Mouse (Mus musculus) lung, embryonic 16.5 days (tissue): Measurements from ENCODE around the gene Atg4a-ps. TPM values are rescaled to one million over a fixed set of nuclear protein-coding genes. Genes with fewer than 3 reads are reported as not detected.

ENCODE experiments used
- ATAC-seq: fragments of 200-750 bp; cut with Nextera tagmentation; 2 replicates; pipeline ENCODE4 v1.8.0; 2017; ENCODE audit warnings: low read depth, mild to moderate bottlenecking, moderate library complexity
- H3K27ac ChIP-seq: fragments of 300-500 bp; sonication (generic); 2 replicates; pipeline ENCODE4 v1.5.1; 2014; ENCODE audit warnings: mild to moderate bottlenecking, control low read depth, low read length
- H3K27me3 ChIP-seq: fragments of 300-500 bp; sonication (generic); 2 replicates; pipeline ENCODE4 v1.6.1; 2014; ENCODE audit warnings: low read depth, low read length, mixed read lengths; ENCODE audit not compliant: control insufficient read depth, insufficient read depth
- H3K36me3 ChIP-seq: fragments of 300-500 bp; sonication (generic); 2 replicates; pipeline ENCODE4 v1.6.1; 2014; ENCODE audit warnings: low read length; ENCODE audit not compliant: control insufficient read depth, insufficient read depth
- H3K4me1 ChIP-seq: fragments of 300-500 bp; sonication (generic); replicated peaks from 2 replicates; pipeline ENCODE4 v1.6.1; 2014; ENCODE audit warnings: low read length, mixed read lengths; ENCODE audit not compliant: control insufficient read depth, insufficient read depth
- H3K4me2 ChIP-seq: fragments of 300-500 bp; sonication (generic); 2 replicates; pipeline ENCODE4 v1.6.1; 2014; ENCODE audit warnings: low read depth, low read length, control low read depth
- H3K4me3 ChIP-seq: fragments of 300-500 bp; sonication (generic); 2 replicates; pipeline ENCODE4 v1.5.1; 2014; ENCODE audit warnings: mild to moderate bottlenecking, low read length, control low read depth
- H3K9ac ChIP-seq: fragments of 300-500 bp; sonication (generic); 2 replicates; pipeline ENCODE4 v1.6.1; 2014; ENCODE audit warnings: low read length, control low read depth
- H3K9me3 ChIP-seq: fragments of 300-500 bp; sonication (generic); 2 replicates; pipeline ENCODE4 v1.6.1; 2016; ENCODE audit warnings: low read length; ENCODE audit not compliant: control insufficient read depth
- whole genome bisulfite sequencing: fragments of 180-500 bp; shearing (Covaris S2); extraction: QIAGEN DNeasy Blood & Tissue Kit; methylation state at CpG from one replicate; pipeline ENCODE4 v1.1.7; 2014; 5-methylcytosine and 5-hydroxymethylcytosine counted together
- polyA plus RNA-seq: library from polyadenylated mRNA; unstranded; fragments of >200 nt; fragmentation: Nextera tagmentation; extraction: Ambion mirVana; gene quantifications from 2 replicates; pipeline ENCODE4 v1.2.1, GENCODE M21; 2015

Atg4a-ps gene
- polyA plus RNA-seq, 1 experiment from 2014 or later: 0.09 TPM

- 86% methylated on average over 1 of the region's 1 CpGs for WGBS
- no peak overlapping the region for H3K9ac ChIP-seq
- H3K4me2 ChIP-seq: no peak overlapping the region
- H3K9me3 ChIP-seq: no peaks in the 10 kb centered on the region
- H3K4me3 ChIP-seq: no peak overlapping the region
- H3K27ac ChIP-seq: no peak overlapping the region
- no peaks in the 10 kb centered on the region for H3K27me3 ChIP-seq
- 0 out of 2 replicates have a peak, but pooled peaks cover 10% of the 10 kb centered on the region for H3K4me1 ChIP-seq
- no peak for ATAC-seq
- H3K36me3 ChIP-seq: no peaks in the 10 kb centered on the region
These were observed 8.2 kb downstream of the Atg4a-ps start for GRCm38 (mm10) chr3:103637641-103638040.

- WGBS: 87% methylated on average over 1 of the region's 1 CpGs
- no peak overlapping the region for H3K4me3 ChIP-seq
- H3K27me3 ChIP-seq: no peaks in the 10 kb centered on the region
- H3K9me3 ChIP-seq: no peaks in the 10 kb centered on the region
- no peak overlapping the region for H3K9ac ChIP-seq
- 0 out of 2 replicates have a peak, but pooled peaks cover 10% of the 10 kb centered on the region for H3K4me1 ChIP-seq
- H3K27ac ChIP-seq: no peak overlapping the region
- H3K36me3 ChIP-seq: no peaks in the 10 kb centered on the region
- no peak for ATAC-seq
- no peak overlapping the region for H3K4me2 ChIP-seq
These were observed 11.6 kb downstream of the Atg4a-ps start for GRCm38 (mm10) chr3:103634256-103634655.

- H3K27ac ChIP-seq: no peak overlapping the region
- no peaks in the 10 kb centered on the region for H3K36me3 ChIP-seq
- no peaks in the 10 kb centered on the region for H3K9me3 ChIP-seq
- 36% methylated on average over 4 of the region's 4 CpGs for WGBS
- no peak for ATAC-seq
- no peak overlapping the region for H3K9ac ChIP-seq
- no peak overlapping the region for H3K4me3 ChIP-seq
- H3K4me1 ChIP-seq: 0 out of 2 replicates have a peak, but pooled peaks cover 10% of the 10 kb centered on the region
- H3K27me3 ChIP-seq: no peaks in the 10 kb centered on the region
- no peak overlapping the region for H3K4me2 ChIP-seq
These were observed 12.0 kb downstream of the Atg4a-ps start for GRCm38 (mm10) chr3:103633831-103634230.

- H3K4me3 ChIP-seq: no peak overlapping the region
- H3K27ac ChIP-seq: peak overlapping the region; percentile 20; the same call in 1 of the 2 replicates
- no peaks in the 10 kb centered on the region for H3K36me3 ChIP-seq
- no peak overlapping the region for H3K4me2 ChIP-seq
- H3K9me3 ChIP-seq: no peaks in the 10 kb centered on the region
- ATAC-seq: peak; percentile 66
- no peak overlapping the region for H3K9ac ChIP-seq
- H3K4me1 ChIP-seq: 0 out of 2 replicates have a peak, but pooled peaks cover 10% of the 10 kb centered on the region
- no peaks in the 10 kb centered on the region for H3K27me3 ChIP-seq
- whole genome bisulfite sequencing: 49% methylated on average over 7 of the region's 7 CpGs
These were observed 12.7 kb downstream of the Atg4a-ps start for GRCm38 (mm10) chr3:103633124-103633523.

- no peak overlapping the region for H3K4me3 ChIP-seq
- WGBS: 74% methylated on average over 3 of the region's 3 CpGs
- ATAC-seq: no peak
- H3K9me3 ChIP-seq: 0 out of 2 replicates have a peak, but pooled peaks cover 2% of the 10 kb centered on the region
- H3K9ac ChIP-seq: no peak overlapping the region
- peaks cover 12% of the 10 kb centered on the region for H3K4me1 ChIP-seq
- no peak overlapping the region for H3K27ac ChIP-seq
- H3K4me2 ChIP-seq: no peak overlapping the region
- no peaks in the 10 kb centered on the region for H3K36me3 ChIP-seq
- H3K27me3 ChIP-seq: no peaks in the 10 kb centered on the region
These were observed 18.2 kb downstream of the Atg4a-ps start for GRCm38 (mm10) chr3:103627661-103628060.

- Histone ChIP-seq H3K9me3 (0 out of 2 replicates have a peak, but pooled peaks cover 2% of the 10 kb centered on the region), H3K4me1 (peaks cover 11% of the 10 kb centered on the region), H3K27me3 (no peaks in the 10 kb centered on the region), H3K4me2 (no peak overlapping the region), H3K9ac (no peak overlapping the region), H3K36me3 (no peaks in the 10 kb centered on the region), H3K27ac (no peak overlapping the region), H3K4me3 (no peak overlapping the region)
- ATAC-seq: no peak
- WGBS: 91% methylated on average over 4 of the region's 4 CpGs
These were observed 19.4 kb downstream of the Atg4a-ps start for GRCm38 (mm10) chr3:103626481-103626880.

- 83% methylated on average over 13 of the region's 13 CpGs for WGBS
- no peak for ATAC-seq
These were observed 20.7 kb downstream of the Atg4a-ps start for GRCm38 (mm10) chr3:103625169-103625568.

GRCm38 (mm10) chr3:103624591-103625051 is 21.2 kb downstream of the Atg4a-ps start:
- peak; percentile 69; the same call in 1 of the 2 replicates for ATAC-seq
- Histone ChIP-seq H3K9me3 (0 out of 2 replicates have a peak, but pooled peaks cover 2% of the 10 kb centered on the region), H3K36me3 (no peaks in the 10 kb centered on the region), H3K9ac (no peak overlapping the region), H3K4me1 (peaks cover 18% of the 10 kb centered on the region), H3K27me3 (no peaks in the 10 kb centered on the region), H3K4me2 (no peak overlapping the region), H3K4me3 (no peak overlapping the region), H3K27ac (peak overlapping the region; percentile 14; the same call in 1 of the 2 replicates)
- WGBS: 23% methylated on average over 5 of the region's 5 CpGs

More at GRCm38 (mm10) chr3:103625169-103625568, 20.7 kb downstream of the Atg4a-ps start:
- Histone ChIP-seq H3K4me3 (no peak overlapping the region), H3K9ac (no peak overlapping the region), H3K4me1 (peaks cover 14% of the 10 kb centered on the region), H3K9me3 (0 out of 2 replicates have a peak, but pooled peaks cover 2% of the 10 kb centered on the region), H3K36me3 (no peaks in the 10 kb centered on the region), H3K27me3 (no peaks in the 10 kb centered on the region), H3K27ac (no peak overlapping the region), H3K4me2 (no peak overlapping the region)

GRCm38 (mm10) chr3:103623893-103624470 is 21.9 kb downstream of the Atg4a-ps start:
- no peak overlapping the region for H3K4me2 ChIP-seq
- no peak for ATAC-seq
- no peaks in the 10 kb centered on the region for H3K36me3 ChIP-seq
- no peak overlapping the region for H3K27ac ChIP-seq
- 0 out of 2 replicates have a peak, but pooled peaks cover 2% of the 10 kb centered on the region for H3K9me3 ChIP-seq
- H3K27me3 ChIP-seq: no peaks in the 10 kb centered on the region
- peaks cover 18% of the 10 kb centered on the region for H3K4me1 ChIP-seq
- no peak overlapping the region for H3K4me3 ChIP-seq
- WGBS: 85% methylated on average over 10 of the region's 10 CpGs
- H3K9ac ChIP-seq: no peak overlapping the region
